Mouse (Mus musculus): ENCODE data around the gene Vti1a. TPM values are rescaled to one million over a fixed set of nuclear protein-coding genes. Genes with fewer than 3 reads are reported as not detected.

Vti1a gene
- total and polyA plus RNA-seq, 2 experiments from 2014 or later = 6.6 to 12.5 TPM

DNA sequence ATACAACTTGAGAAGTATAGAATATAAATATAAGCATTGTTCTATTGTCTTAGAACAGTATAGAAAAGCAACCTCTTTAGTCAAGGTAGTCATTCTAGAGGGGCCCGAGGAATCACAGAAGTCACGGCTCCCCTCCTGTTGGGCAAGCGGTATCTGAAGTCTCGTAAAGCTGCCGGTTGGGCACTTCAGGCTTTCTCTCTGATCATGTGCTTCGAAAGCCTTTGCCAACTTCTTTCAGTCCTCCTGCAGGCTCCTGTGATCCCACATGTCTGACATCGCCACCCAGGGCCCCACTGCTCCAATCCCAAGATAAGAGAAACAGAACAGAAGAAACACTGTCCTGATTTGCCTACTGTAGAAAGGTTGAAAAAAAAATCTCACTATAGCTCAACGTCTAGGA, 156.5 kb downstream of the Vti1a start:
- no peaks in the 10 kb centered on the region for H3K27me3 ChIP-seq (ENCODE audit: control insufficient read depth, insufficient read depth, low read length)
- WGBS = 31% methylated on average over 8 of the region's 8 CpGs
- TF ChIP-seq CTCF (IDR thresholded peaks at IDR 0.05; ENCODE audit: low read depth) (no peak), EP300 (IDR thresholded peaks at IDR 0.05; ENCODE audit: low read depth) (no peak)
- DNase-seq (ENCODE audit: low spot score) (peak; percentile 18), ATAC-seq (ENCODE audit: insufficient read depth, low read depth) (peak; percentile 60; the same call in 1 of the 2 replicates)
- no peak overlapping the region for H3K4me2 ChIP-seq (ENCODE audit: low read depth, low read length)
- 0 out of 2 replicates have a peak, but pooled peaks cover 6% of the 10 kb centered on the region for H3K4me1 ChIP-seq (ENCODE audit: control insufficient read depth, insufficient read depth)
- H3K4me3 ChIP-seq (ENCODE audit: low read depth, low read length) = no peak overlapping the region
- H3K36me3 ChIP-seq (replicated peaks; ENCODE audit: control insufficient read depth, insufficient read depth, low read length) = no peaks in the 10 kb centered on the region
- H3K9me3 ChIP-seq (replicated peaks; ENCODE audit: control insufficient read depth, low read length) = no peaks in the 10 kb centered on the region
- H3K9ac ChIP-seq (replicated peaks; ENCODE audit: low read depth, low read length) = no peak overlapping the region
- H3K27ac ChIP-seq (ENCODE audit: low read depth) = no peak overlapping the region

DNA sequence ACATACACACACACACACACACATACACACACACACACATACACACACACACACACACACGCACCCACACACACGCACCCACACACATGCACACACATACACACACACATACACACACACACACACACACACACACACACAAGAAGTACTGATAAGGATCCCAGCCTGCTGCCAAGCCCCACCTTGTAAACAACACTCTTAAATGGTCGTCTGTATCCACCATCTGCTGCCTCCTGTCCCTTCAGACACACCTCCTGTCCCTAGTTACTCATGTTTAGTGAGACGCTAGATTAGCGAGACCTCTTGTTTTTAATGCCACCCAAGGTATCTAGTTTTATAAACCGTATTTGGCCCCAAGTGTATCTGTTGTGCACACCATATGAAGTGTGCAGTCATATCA, 158.1 kb downstream of the Vti1a start:
- Histone ChIP-seq H3K9ac (replicated peaks; ENCODE audit: low read depth, low read length) (no peak overlapping the region), H3K36me3 (replicated peaks; ENCODE audit: control insufficient read depth, insufficient read depth, low read length) (no peaks in the 10 kb centered on the region), H3K9me3 (replicated peaks; ENCODE audit: control insufficient read depth, low read length) (no peaks in the 10 kb centered on the region), H3K27me3 (ENCODE audit: control insufficient read depth, insufficient read depth, low read length) (no peaks in the 10 kb centered on the region), H3K27ac (ENCODE audit: low read depth) (no peak overlapping the region), H3K4me1 (ENCODE audit: control insufficient read depth, insufficient read depth) (0 out of 2 replicates have a peak, but pooled peaks cover 6% of the 10 kb centered on the region), H3K4me3 (ENCODE audit: low read depth, low read length) (no peak overlapping the region), H3K4me2 (ENCODE audit: low read depth, low read length) (no peak overlapping the region)
- WGBS = 73% methylated on average over 6 of the region's 6 CpGs
- no peak for ATAC-seq (ENCODE audit: insufficient read depth, low read depth)
- TF ChIP-seq CTCF (IDR thresholded peaks at IDR 0.05; ENCODE audit: low read depth) = no peak
- no peak for TF ChIP-seq EP300 (IDR thresholded peaks at IDR 0.05; ENCODE audit: low read depth)
- no peak for DNase-seq (ENCODE audit: low spot score)

DNA sequence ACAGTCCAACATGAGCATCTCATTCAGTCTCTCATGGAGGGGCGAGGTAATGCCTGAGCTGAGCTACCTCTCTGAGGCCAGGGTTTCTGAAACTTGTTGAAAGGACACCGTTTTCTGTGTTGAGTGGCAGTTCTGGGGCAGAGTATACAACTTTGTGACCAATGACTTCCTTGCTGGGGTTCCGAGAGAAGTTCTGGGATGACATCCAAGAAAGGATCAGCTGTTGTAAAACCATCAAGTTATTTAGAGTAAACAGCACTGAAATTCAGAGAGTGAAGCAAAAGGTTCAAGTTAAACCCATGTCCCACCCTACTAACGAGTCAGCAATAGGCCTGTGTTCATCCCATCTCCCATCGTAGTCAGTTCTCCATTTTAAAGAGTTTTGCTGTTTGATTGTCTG, 164.4 kb downstream of the Vti1a start:
- ATAC-seq (ENCODE audit: insufficient read depth, low read depth) = no peak

DNA sequence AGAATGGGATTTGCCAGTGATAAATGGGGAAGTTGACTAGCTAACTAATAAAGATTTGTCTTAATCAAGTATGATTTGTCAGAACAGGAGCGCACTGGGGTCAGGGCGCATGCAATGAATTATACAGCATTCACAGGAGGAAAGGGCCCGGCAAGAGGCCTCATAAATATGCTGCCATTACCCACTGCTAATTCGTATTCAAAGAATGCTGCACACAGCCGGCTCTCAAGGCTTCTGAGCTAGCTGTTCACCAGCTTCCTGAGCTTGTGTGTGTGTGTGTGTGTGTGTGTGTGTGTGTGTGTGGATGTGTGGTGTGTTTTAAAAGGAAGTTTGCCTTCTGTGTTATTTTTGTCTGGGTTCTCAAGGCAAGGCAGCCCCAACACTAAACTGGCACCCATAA, 165.2 kb downstream of the Vti1a start:
- Histone ChIP-seq H3K9ac (replicated peaks; ENCODE audit: low read depth, low read length) (no peak overlapping the region), H3K4me2 (ENCODE audit: low read depth, low read length) (no peak overlapping the region), H3K9me3 (replicated peaks; ENCODE audit: control insufficient read depth, low read length) (no peaks in the 10 kb centered on the region), H3K27ac (ENCODE audit: low read depth) (no peak overlapping the region), H3K27me3 (ENCODE audit: control insufficient read depth, insufficient read depth, low read length) (no peaks in the 10 kb centered on the region), H3K4me1 (ENCODE audit: control insufficient read depth, insufficient read depth) (no peaks in the 10 kb centered on the region), H3K36me3 (replicated peaks; ENCODE audit: control insufficient read depth, insufficient read depth, low read length) (no peaks in the 10 kb centered on the region), H3K4me3 (ENCODE audit: low read depth, low read length) (no peak overlapping the region)
- ATAC-seq (ENCODE audit: insufficient read depth, low read depth) (no peak), DNase-seq (ENCODE audit: low spot score) (no peak)
- no peak for TF ChIP-seq EP300 (IDR thresholded peaks at IDR 0.05; ENCODE audit: low read depth)
- no peak for TF ChIP-seq CTCF (IDR thresholded peaks at IDR 0.05; ENCODE audit: low read depth)
- 79% methylated on average over 5 of the region's 5 CpGs for WGBS

More for the DNA sequence above, 164.4 kb downstream of the Vti1a start:
- no peak for DNase-seq (ENCODE audit: low spot score)
- H3K4me2 ChIP-seq (ENCODE audit: low read depth, low read length) = no peak overlapping the region
- 77% methylated on average over 5 of the region's 5 CpGs for WGBS
- TF ChIP-seq EP300 (IDR thresholded peaks at IDR 0.05; ENCODE audit: low read depth) = no peak
- no peak for TF ChIP-seq CTCF (IDR thresholded peaks at IDR 0.05; ENCODE audit: low read depth)
- H3K36me3 ChIP-seq (replicated peaks; ENCODE audit: control insufficient read depth, insufficient read depth, low read length) = no peaks in the 10 kb centered on the region
- no peak overlapping the region for H3K27ac ChIP-seq (ENCODE audit: low read depth)
- H3K9me3 ChIP-seq (replicated peaks; ENCODE audit: control insufficient read depth, low read length) = no peaks in the 10 kb centered on the region
- H3K4me3 ChIP-seq (ENCODE audit: low read depth, low read length) = no peak overlapping the region
- no peaks in the 10 kb centered on the region for H3K4me1 ChIP-seq (ENCODE audit: control insufficient read depth, insufficient read depth)
- no peaks in the 10 kb centered on the region for H3K27me3 ChIP-seq (ENCODE audit: control insufficient read depth, insufficient read depth, low read length)
- no peak overlapping the region for H3K9ac ChIP-seq (replicated peaks; ENCODE audit: low read depth, low read length)

DNA sequence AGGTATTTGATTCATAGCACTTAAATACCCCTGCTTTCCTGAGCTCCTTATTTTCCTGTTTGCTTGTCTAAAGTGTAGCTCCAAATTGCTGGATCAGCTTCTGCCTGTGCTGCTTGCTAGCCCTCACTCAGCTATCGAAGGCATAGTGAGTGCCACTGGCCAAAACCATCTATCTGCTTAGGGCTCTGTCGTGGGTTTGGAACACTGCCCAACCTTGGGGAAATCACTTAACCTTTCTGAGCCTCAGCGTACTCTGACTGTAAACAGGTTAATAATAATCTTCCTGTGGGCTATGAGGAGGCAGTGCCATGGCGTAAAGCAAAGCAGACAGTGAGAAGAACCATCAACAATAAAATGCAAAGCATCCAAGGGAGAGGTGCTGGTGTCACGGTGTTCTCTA, 167.4 kb downstream of the Vti1a start:
- DNase-seq (ENCODE audit: low spot score) (no peak), ATAC-seq (ENCODE audit: insufficient read depth, low read depth) (no peak)
- WGBS = 23% methylated on average over 5 of the region's 5 CpGs
- Histone ChIP-seq H3K4me3 (ENCODE audit: low read depth, low read length) (no peak overlapping the region), H3K27me3 (ENCODE audit: control insufficient read depth, insufficient read depth, low read length) (no peaks in the 10 kb centered on the region), H3K36me3 (replicated peaks; ENCODE audit: control insufficient read depth, insufficient read depth, low read length) (no peaks in the 10 kb centered on the region), H3K4me1 (ENCODE audit: control insufficient read depth, insufficient read depth) (no peaks in the 10 kb centered on the region), H3K9me3 (replicated peaks; ENCODE audit: control insufficient read depth, low read length) (no peaks in the 10 kb centered on the region), H3K4me2 (ENCODE audit: low read depth, low read length) (no peak overlapping the region), H3K9ac (replicated peaks; ENCODE audit: low read depth, low read length) (0 out of 2 replicates have a peak overlapping the region, but pooled peaks have one; percentile 11), H3K27ac (ENCODE audit: low read depth) (no peak overlapping the region)
- TF ChIP-seq EP300 (IDR thresholded peaks at IDR 0.05; ENCODE audit: low read depth) (no peak), CTCF (IDR thresholded peaks at IDR 0.05; ENCODE audit: low read depth) (no peak)

DNA sequence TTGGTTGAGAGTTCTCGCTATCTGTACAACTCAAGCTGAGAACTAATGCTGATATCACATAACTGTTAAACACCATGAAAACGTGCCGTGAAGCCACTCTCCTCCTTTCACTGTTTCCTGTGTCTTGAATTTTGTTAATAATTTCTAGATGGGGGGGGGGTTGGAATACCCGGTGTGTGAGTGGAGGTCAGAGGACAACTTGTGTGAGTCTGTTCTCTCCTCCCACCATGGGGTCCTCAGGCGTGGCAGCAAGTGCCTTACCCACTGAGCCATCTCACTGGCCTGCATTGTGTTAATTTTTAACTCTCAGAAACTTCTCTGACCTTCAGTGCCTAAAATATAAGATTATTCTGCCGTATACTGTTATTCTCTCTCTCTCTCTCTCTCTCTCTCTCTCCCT, 168.5 kb downstream of the Vti1a start:
- DNase-seq (ENCODE audit: low spot score) = no peak
- H3K36me3 ChIP-seq (replicated peaks; ENCODE audit: control insufficient read depth, insufficient read depth, low read length) = no peaks in the 10 kb centered on the region
- H3K9ac ChIP-seq (replicated peaks; ENCODE audit: low read depth, low read length) = no peak overlapping the region
- H3K4me2 ChIP-seq (ENCODE audit: low read depth, low read length) = no peak overlapping the region
- no peak overlapping the region for H3K27ac ChIP-seq (ENCODE audit: low read depth)
- no peak for ATAC-seq (ENCODE audit: insufficient read depth, low read depth)
- TF ChIP-seq CTCF (IDR thresholded peaks at IDR 0.05; ENCODE audit: low read depth) (no peak), EP300 (IDR thresholded peaks at IDR 0.05; ENCODE audit: low read depth) (no peak)
- WGBS = 83% methylated on average over 6 of the region's 6 CpGs
- no peaks in the 10 kb centered on the region for H3K9me3 ChIP-seq (replicated peaks; ENCODE audit: control insufficient read depth, low read length)
- H3K4me3 ChIP-seq (ENCODE audit: low read depth, low read length) = no peak overlapping the region
- H3K4me1 ChIP-seq (ENCODE audit: control insufficient read depth, insufficient read depth) = no peaks in the 10 kb centered on the region
- H3K27me3 ChIP-seq (ENCODE audit: control insufficient read depth, insufficient read depth, low read length) = no peaks in the 10 kb centered on the region
